Mouse (Mus musculus) telencephalon, adult 2 months (tissue): ENCODE results near the gene Atp6v1g2.

ENCODE experiments used
- DNase-seq: peaks from one replicate; pipeline ENCODE4 v3.0.0-alpha.2; 2011; ENCODE audit warnings: low read depth, low spot score

The Atp6v1g2 gene

DNA sequence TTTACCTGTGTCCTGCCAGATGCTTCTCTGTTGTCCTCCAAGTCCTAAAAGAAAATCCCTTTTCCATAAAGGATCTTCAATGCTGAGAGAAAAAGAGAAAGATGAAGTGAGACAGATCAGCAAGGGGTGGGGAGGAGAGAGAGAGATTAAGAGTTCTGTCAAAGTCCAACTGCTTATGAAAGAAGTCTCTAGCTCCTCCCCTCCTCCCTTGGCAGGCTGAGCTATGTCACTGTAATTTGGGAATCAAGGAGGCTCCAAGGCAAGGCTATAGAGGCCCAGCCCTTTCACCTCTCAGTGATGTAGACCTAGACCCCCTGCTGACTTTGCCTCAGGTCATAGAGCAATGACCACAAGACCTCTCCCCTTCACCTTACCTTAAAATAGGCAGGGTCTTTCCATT is 52.0 kb downstream of the Atp6v1g2 start:
- no peak for DNase-seq
